Mouse (Mus musculus): ENCODE data around the gene Plet1.

GRCm38 (mm10) chr9:50491531-50492045 lies 2.7 kb upstream of the Plet1 start:
- TF ChIP-seq CTCF (conservative IDR thresholded peaks at IDR 0.05; ENCODE audit: insufficient read depth, insufficient read length, low read depth, low read length) (no peak), POLR2A (IDR thresholded peaks at IDR 0.05; ENCODE audit: low read depth, low read length) (no peak)
